9 mouse cellular contexts compared by ENCODE assay signal in genomic region chr13:47121333-47121889, GRCm38 (mm10). TPM values are rescaled to one million over a fixed set of nuclear protein-coding genes. Genes with fewer than 3 reads are reported as not detected.
DNase-seq lines count a peak whose midpoint lies in the region; ATAC-seq and TF ChIP-seq lines count a peak whose summit lies in the region.
"Had no signal": no experiment of that assay in that cellular context is flagged by ENCODE, and none has a peak within 500 bp of the region (broad histone marks: within the 10 kb centered on the region; RNA-seq: fewer than 3 reads in every experiment).

No protein-coding gene starts in this region.

- H3K4me1 ChIP-seq in liver, adult 2 months (ENCODE audit: control insufficient read depth, insufficient read depth, low read length), result peaks cover 5% of the 10 kb centered on the region; the same call in 1 of the 2 replicates
- peaks cover 19% of the 10 kb centered on the region for H3K4me1 ChIP-seq in forebrain, embryonic 13.5 days
- H3K4me1 ChIP-seq in midbrain, embryonic 15.5 days, result peaks cover 18% of the 10 kb centered on the region

- no peaks in the 10 kb centered on the region for H3K27me3 ChIP-seq in liver, adult 2 months (ENCODE audit: control insufficient read depth, insufficient read depth, low read length)
- peaks cover 33% of the 10 kb centered on the region for H3K27me3 ChIP-seq in forebrain, embryonic 13.5 days
- peaks cover 19% of the 10 kb centered on the region for H3K27me3 ChIP-seq in midbrain, embryonic 15.5 days (replicated peaks)

- H3K27ac ChIP-seq in liver, adult 2 months (replicated peaks; ENCODE audit: insufficient read depth, low read depth, low read length), result no peak overlapping the region
- H3K27ac ChIP-seq in forebrain, embryonic 13.5 days, result no peak overlapping the region
- H3K27ac ChIP-seq in midbrain, embryonic 15.5 days, result no peak overlapping the region

- no peak overlapping the region for H3K4me3 ChIP-seq in liver, adult 2 months (ENCODE audit: insufficient read depth, low read depth, low read length)
- H3K4me3 ChIP-seq in forebrain, embryonic 13.5 days, result peak overlapping the region; percentile 59; the same call in 1 of the 2 replicates
- peak overlapping the region; percentile 46 for H3K4me3 ChIP-seq in midbrain, embryonic 15.5 days
- H3K4me3 ChIP-seq: myocyte had no signal

- WGBS in liver, adult 2 months, result 62% methylated on average over 12 of the region's 12 CpGs
- WGBS in forebrain, embryonic 13.5 days, result 29% methylated on average over 12 of the region's 12 CpGs
- WGBS in midbrain, embryonic 15.5 days, result 34% methylated on average over 12 of the region's 12 CpGs

- no peaks in the 10 kb centered on the region for H3K9me3 ChIP-seq in forebrain, embryonic 13.5 days (replicated peaks)
- no peaks in the 10 kb centered on the region for H3K9me3 ChIP-seq in midbrain, embryonic 15.5 days

- no peak overlapping the region for H3K9ac ChIP-seq in liver, adult 2 months (ENCODE audit: low read depth, low read length)
- no peak overlapping the region for H3K9ac ChIP-seq in forebrain, embryonic 13.5 days
- no peak overlapping the region for H3K9ac ChIP-seq in midbrain, embryonic 15.5 days

- TF ChIP-seq CTCF in liver, adult 2 months (IDR thresholded peaks at IDR 0.05; ENCODE audit: low read depth, low read length), result peak; percentile 56

- peaks cover 2% of the 10 kb centered on the region; the same call in 1 of the 2 replicates for H3K79me2 ChIP-seq in liver, adult 2 months (ENCODE audit: control insufficient read depth, insufficient read depth, low read length)

- peak; percentile 58; the same call in 1 of the 2 replicates for ATAC-seq in cerebellum, adult (ENCODE audit: insufficient number of reproducible peaks, low FRiP score, low TSS enrichment)
- no peak for ATAC-seq in forebrain, embryonic 13.5 days
- ATAC-seq in midbrain, embryonic 15.5 days (replicated peaks), result no peak

- DNase-seq in cerebellum, adult 9-10 months, result no peak
- no peak for DNase-seq in liver, adult 2 months (ENCODE audit: extremely low read depth, low read depth, low spot score)
- no peak for DNase-seq in liver
- no peak for DNase-seq in layer of hippocampus, adult 9-10 months (ENCODE audit: low spot score)
- no peak for DNase-seq in layer of hippocampus, postnatal 36 days

- peak overlapping the region; percentile 99 for H3K4me2 ChIP-seq in forebrain, embryonic 13.5 days
- peak overlapping the region; percentile 95 for H3K4me2 ChIP-seq in midbrain, embryonic 15.5 days

- H3K36me3 ChIP-seq in liver, adult 2 months (ENCODE audit: control insufficient read depth, insufficient read depth, low read length), result no peaks in the 10 kb centered on the region
- H3K36me3 ChIP-seq in forebrain, embryonic 13.5 days (ENCODE audit: poor library complexity, severe bottlenecking), result no peaks in the 10 kb centered on the region
- H3K36me3 ChIP-seq in midbrain, embryonic 15.5 days (replicated peaks), result no peaks in the 10 kb centered on the region

- TF ChIP-seq POLR2A in liver, adult 2 months (IDR thresholded peaks at IDR 0.05; ENCODE audit: extremely low read depth, insufficient read depth, low read length), result no peak

RNA-seq across cellular contexts. Expression of gene Rnf144b, which starts 1.0 kb away (rescaled TPM):
- 19.4 and 19.7 TPM in 2 replicates for total RNA-seq in liver, adult 2 months (2014; rRNA removed)
- 18.8 and 20.2 TPM in 2 replicates for polyA plus RNA-seq in liver, adult 2 months (2012; rRNA removed)
- polyA plus RNA-seq in forebrain, embryonic 13.5 days (2015; fragmentation: Nextera tagmentation; extraction: Ambion mirVana), result 0.19 and 0.33 TPM in 2 replicates
- polyA plus RNA-seq in midbrain, embryonic 15.5 days (2015; fragmentation: Nextera tagmentation; extraction: Ambion mirVana), result 0.74 and 0.91 TPM in 2 replicates
- 10 to 100 TPM; 10.6 to 11.0 TPM for total RNA-seq in layer of hippocampus, postnatal 36 days (2021)

RNA-seq across cellular contexts. Expression of gene Dek, which starts 15.4 kb away (rescaled TPM):
- 24.8 and 27.7 TPM in 2 replicates for total RNA-seq in liver, adult 2 months (2014; rRNA removed)
- 14.1 and 15.5 TPM in 2 replicates for polyA plus RNA-seq in liver, adult 2 months (2012; rRNA removed)
- polyA plus RNA-seq in forebrain, embryonic 13.5 days (2015; fragmentation: Nextera tagmentation; extraction: Ambion mirVana), result 336 and 341 TPM in 2 replicates
- 112 and 122 TPM in 2 replicates for polyA plus RNA-seq in midbrain, embryonic 15.5 days (2015; fragmentation: Nextera tagmentation; extraction: Ambion mirVana)
- 10 to 100 TPM; 45.2 to 48.0 TPM for total RNA-seq in layer of hippocampus, postnatal 36 days (2021)

Comparison
In these comparisons a context has a peak if more than half of its experiments do, and no peak if none do; other contexts are left out.
1. RNA of gene Rnf144b, which starts 1.0 kb away (polyA plus RNA-seq): 18.8 to 20.2 TPM in liver, adult 2 months; 0.74 to 0.91 TPM in midbrain, embryonic 15.5 days and 0.19 to 0.33 TPM in forebrain, embryonic 13.5 days; every median in the first group is over 10 times any median in the second.